Mouse (Mus musculus) bone marrow macrophage, adult 2 months (primary cell): Measurements from ENCODE around the gene Hmga1b.
"Not testable (repeated sequence)": the region's sequence is repeated elsewhere in the genome, so short reads cannot be mapped to it uniquely, and the experiment has no call there.

Experiments
- CTCF ChIP-seq: IDR thresholded peaks from 2 replicates; pipeline ENCODE4 v1.5.1; 2012; ENCODE audit warnings: low read depth, mild to moderate bottlenecking, low read length, moderate library complexity
- POLR2A ChIP-seq: IDR thresholded peaks from 2 replicates; pipeline ENCODE4 v1.6.1; 2012; ENCODE audit warnings: mild to moderate bottlenecking, low read depth, low read length, borderline replicate concordance

GRCm38 (mm10) chr11:120763121-120763999 is 766 bp downstream of the Hmga1b start:
- TF ChIP-seq POLR2A, CTCF: not testable (repeated sequence)
